Mouse (Mus musculus) intestine, postnatal 0 days (tissue): ENCODE data around the gene 4930467E23Rik. TPM values are rescaled to one million over a fixed set of nuclear protein-coding genes. Genes with fewer than 3 reads are reported as not detected.
"Not testable (repeated sequence)": the region's sequence is repeated elsewhere in the genome, so short reads cannot be mapped to it uniquely, and the experiment has no call there.

Experiments
- ATAC-seq: fragments of 200-750 bp; cut with Nextera tagmentation; 2 replicates; pipeline ENCODE4 v1.8.0; 2017; ENCODE audit warnings: mild to moderate bottlenecking, moderate TSS enrichment, moderate library complexity
- H3K27ac ChIP-seq: fragments of 300-500 bp; sonication (generic); 2 replicates; pipeline ENCODE4 v1.5.1; 2014; ENCODE audit warnings: mild to moderate bottlenecking, low read depth, low read length, moderate library complexity
- H3K27me3 ChIP-seq: fragments of 300-500 bp; sonication (generic); replicated peaks from 2 replicates; pipeline ENCODE4 v1.6.1; 2014; ENCODE audit warnings: low read length, mixed read lengths; ENCODE audit not compliant: control insufficient read depth, insufficient read depth
- H3K36me3 ChIP-seq: fragments of 300-500 bp; sonication (generic); 2 replicates; pipeline ENCODE4 v1.6.1; 2014; ENCODE audit warnings: mild to moderate bottlenecking, moderate library complexity; ENCODE audit not compliant: control insufficient read depth, insufficient read depth
- H3K4me1 ChIP-seq: fragments of 300-500 bp; sonication (generic); replicated peaks from 2 replicates; pipeline ENCODE4 v1.6.1; 2014; ENCODE audit warnings: antibody characterized with exemption, low read length, mixed read lengths; ENCODE audit not compliant: control insufficient read depth, insufficient read depth
- H3K4me2 ChIP-seq: fragments of 300-500 bp; sonication (generic); replicated peaks from 2 replicates; pipeline ENCODE4 v1.6.1; 2014; ENCODE audit warnings: low read depth, mild to moderate bottlenecking, moderate library complexity
- H3K4me3 ChIP-seq: fragments of 300-500 bp; sonication (generic); 2 replicates; pipeline ENCODE4 v1.5.1; 2014; ENCODE audit warnings: low read depth, low read length
- H3K9ac ChIP-seq: fragments of 300-500 bp; sonication (generic); 2 replicates; pipeline ENCODE4 v1.6.1; 2014; ENCODE audit warnings: mild to moderate bottlenecking, low read depth, low read length
- H3K9me3 ChIP-seq: fragments of 300-500 bp; sonication (generic); 2 replicates; pipeline ENCODE4 v1.6.1; 2016; ENCODE audit warnings: mixed run types; ENCODE audit not compliant: control insufficient read depth
- CTCF ChIP-seq: sonication (generic); IDR thresholded peaks from 2 replicates; pipeline ENCODE4 v1.5.1; 2016; ENCODE audit warnings: low read depth, mild to moderate bottlenecking, control low read depth, antibody characterized with exemption, moderate library complexity
- WGBS: fragments of 180-500 bp; shearing (Covaris S2); extraction: QIAGEN DNeasy Blood & Tissue Kit; methylation state at CpG from one replicate; pipeline ENCODE4 v1.1.7; 2014; 5-methylcytosine and 5-hydroxymethylcytosine counted together
- polyA plus RNA-seq: library from polyadenylated mRNA; unstranded; fragments of >200 nt; fragmentation: Nextera tagmentation; extraction: Ambion mirVana; gene quantifications from 2 replicates; pipeline ENCODE4 v1.2.1, GENCODE M21; 2015

Gene 4930467E23Rik
- polyA plus RNA-seq, 1 experiment from 2014 or later, result not detected

DNA sequence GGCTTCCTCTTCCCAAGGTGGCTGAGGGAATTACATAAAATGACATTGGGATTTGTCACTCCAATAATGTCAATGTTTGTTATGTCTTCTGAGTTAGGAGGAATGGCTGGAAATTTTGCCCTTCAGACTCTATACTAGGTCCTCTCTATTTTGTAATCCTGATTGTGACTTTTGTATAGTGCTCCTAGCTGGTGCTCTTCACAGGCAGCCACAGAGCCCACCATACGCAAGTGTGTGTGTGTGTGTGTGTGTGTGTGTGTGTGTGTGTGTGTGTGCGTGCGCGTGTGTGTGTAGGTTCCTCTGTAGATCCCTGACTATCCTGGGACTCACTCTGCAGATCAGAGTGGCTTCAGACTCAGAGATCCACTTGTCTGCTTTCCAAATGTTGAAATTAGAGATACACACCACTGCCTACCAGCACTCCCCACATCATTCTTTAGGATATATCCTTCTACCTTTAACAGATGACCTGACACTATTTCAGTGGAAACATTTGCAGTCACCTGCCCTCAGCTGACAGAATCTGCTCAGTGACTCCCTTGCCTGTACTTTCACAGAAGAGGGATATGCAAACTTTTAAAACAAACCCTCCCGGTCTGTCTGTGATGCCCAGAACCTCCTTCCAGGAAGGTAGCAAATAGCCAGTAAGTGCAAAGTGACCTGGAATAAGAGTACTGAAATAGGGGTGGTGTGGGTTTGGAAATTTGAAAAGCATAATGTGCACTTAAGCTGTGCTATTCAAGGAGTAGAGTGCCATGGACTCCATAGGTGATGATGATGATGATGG lies 52.1 kb downstream of the 4930467E23Rik start:
- H3K36me3 ChIP-seq, H3K27me3 ChIP-seq, H3K9ac ChIP-seq, H3K27ac ChIP-seq, H3K4me2 ChIP-seq, ATAC-seq, H3K4me1 ChIP-seq, H3K9me3 ChIP-seq, H3K4me3 ChIP-seq: not testable (repeated sequence)
- WGBS, result 98% methylated on average over 5 of the region's 5 CpGs

DNA sequence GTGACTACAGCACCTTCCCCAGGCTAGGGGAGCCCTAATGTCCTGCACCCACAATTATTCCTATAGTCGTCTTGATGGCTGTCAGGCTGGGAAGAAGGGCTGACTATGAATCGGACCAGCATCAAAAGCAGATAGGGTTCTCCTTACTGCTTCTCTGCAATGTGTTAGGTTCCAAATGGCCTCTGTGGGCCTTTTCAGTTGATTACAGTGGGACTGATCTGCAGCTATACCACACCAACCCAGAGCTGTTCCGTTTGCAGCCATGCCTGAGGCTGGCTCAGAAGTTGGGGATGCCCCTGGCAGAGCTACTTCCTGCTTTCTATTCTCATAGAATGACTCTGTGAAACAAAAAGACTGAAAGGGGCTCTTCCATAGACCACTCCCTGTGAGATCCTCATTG lies 53.4 kb downstream of the 4930467E23Rik start:
- not testable (repeated sequence) for H3K4me3 ChIP-seq, H3K36me3 ChIP-seq, H3K4me2 ChIP-seq, H3K27ac ChIP-seq, H3K9ac ChIP-seq, H3K9me3 ChIP-seq, H3K27me3 ChIP-seq, ATAC-seq, H3K4me1 ChIP-seq
- WGBS, result 83% methylated on average over 3 of the region's 3 CpGs

DNA sequence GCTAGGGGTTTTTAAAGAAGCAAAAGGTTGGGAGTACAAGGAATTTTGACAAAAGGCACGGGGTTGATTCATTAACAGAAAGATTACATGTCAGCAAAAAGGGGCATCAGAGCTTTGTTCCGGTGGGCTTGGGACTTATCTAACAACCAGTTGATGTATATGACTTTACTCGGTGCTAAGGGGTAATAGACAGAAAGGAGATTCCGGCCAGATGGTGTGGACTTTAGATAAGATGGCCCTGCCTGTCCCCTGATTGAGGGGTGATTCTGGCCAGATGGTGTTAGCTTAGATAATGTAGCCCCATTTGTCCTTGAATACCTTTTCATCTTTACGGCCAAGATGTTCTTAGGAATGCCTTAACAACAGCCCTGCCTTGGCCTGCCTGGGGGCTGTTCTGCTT lies 54.5 kb downstream of the 4930467E23Rik start:
- H3K9ac ChIP-seq, H3K4me2 ChIP-seq, H3K9me3 ChIP-seq, H3K36me3 ChIP-seq, H3K4me3 ChIP-seq, H3K27me3 ChIP-seq, ATAC-seq, H3K27ac ChIP-seq, H3K4me1 ChIP-seq: not testable (repeated sequence)
- no CpG with 5 or more reads among the region's 5 CpGs for WGBS

DNA sequence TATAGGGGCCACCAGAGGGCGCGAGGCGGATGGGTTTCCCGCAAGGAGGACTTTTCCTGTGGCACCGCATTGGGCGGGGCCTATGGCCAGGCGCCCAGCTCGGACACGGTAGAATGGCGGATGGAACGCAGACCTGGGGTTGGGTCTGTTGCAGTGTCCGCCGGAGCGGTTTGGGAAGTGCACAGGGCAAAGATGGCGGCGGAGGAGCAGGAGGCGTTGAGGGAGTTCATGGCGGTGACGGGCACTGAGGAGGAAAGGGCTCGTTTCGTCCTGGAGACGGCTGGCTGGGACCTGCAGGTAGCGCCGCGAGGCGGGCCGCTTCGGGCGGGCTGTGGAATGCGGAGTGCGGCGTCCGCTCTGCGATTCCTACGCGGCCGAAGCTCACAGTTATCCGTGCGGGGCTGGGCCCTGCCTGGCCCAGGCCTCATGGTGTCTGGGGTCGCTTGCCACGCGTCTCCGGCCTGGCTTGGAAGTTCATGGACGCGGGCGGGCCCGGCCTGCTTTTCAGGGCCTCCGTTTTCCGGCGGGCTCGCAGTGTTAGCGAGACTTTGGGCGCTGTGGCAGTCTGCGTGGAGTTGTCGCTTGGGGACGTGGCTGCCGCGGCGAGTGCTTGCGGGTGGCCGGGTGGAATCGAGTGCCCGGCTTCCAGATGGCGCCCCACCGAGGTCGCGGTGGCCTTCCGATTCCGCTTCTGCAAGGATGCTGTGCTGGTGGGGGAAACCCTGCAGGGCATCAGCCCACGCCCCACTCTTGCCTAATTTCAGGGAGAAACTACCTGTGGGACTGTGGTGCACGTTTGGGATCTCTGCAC lies 55.4 kb downstream of the 4930467E23Rik start:
- not testable (repeated sequence) for H3K27me3 ChIP-seq, H3K4me1 ChIP-seq, H3K9me3 ChIP-seq, H3K36me3 ChIP-seq
- Histone ChIP-seq H3K4me2 (peak overlapping the region; percentile 65), H3K9ac (peak overlapping the region; percentile 80), H3K4me3 (peak overlapping the region; percentile 68), H3K27ac (peak overlapping the region; percentile 62; the same call in 1 of the 2 replicates)
- WGBS, result 12% methylated on average over 66 of the region's 71 CpGs
- peak; percentile 51 for TF ChIP-seq CTCF
- ATAC-seq, result peak; percentile 100

DNA sequence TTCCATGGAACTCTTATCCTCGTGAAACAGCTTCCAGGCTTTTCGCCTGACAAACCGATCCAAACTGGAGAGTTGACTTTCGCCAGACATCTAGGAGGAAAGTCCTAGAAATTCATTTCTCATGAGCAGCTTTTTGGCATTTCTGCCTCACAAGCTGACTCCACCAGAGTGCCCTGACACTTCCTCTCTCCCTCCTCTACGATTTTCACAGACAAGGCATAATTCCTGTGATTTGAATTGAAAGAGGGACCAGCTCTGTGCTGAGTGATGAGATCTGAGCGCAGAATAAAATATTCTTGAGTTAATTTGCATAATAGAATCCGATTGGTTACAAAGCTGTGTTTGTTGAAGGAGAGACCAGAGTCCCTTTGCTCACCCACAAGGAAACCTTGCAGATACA lies 63.3 kb downstream of the 4930467E23Rik start:
- not testable (repeated sequence) for ATAC-seq
- H3K4me2 ChIP-seq, result 0 out of 2 replicates have a peak overlapping the region, but pooled peaks have one; percentile 30

More for the DNA sequence above, 63.3 kb downstream of the 4930467E23Rik start:
- H3K4me1 ChIP-seq, H3K9ac ChIP-seq, H3K9me3 ChIP-seq, H3K27ac ChIP-seq, H3K4me3 ChIP-seq, H3K36me3 ChIP-seq, H3K27me3 ChIP-seq: not testable (repeated sequence)
- WGBS, result 55% methylated on average over 7 of the region's 7 CpGs

Other genes with a start within 250 kb of the 4930467E23Rik start
- not detected in 2 replicates for gene Defb7, start 234.5 kb upstream of the 4930467E23Rik start, polyA plus RNA-seq
- gene Gm31371, start 173.8 kb downstream of the 4930467E23Rik start, polyA plus RNA-seq, result not detected in 2 replicates